Mouse (Mus musculus) forebrain, embryonic 12.5 days (tissue): ENCODE measurements around the gene Kif3a. TPM values are rescaled to one million over a fixed set of nuclear protein-coding genes. Genes with fewer than 3 reads are reported as not detected.
"Not testable (repeated sequence)": the region's sequence is repeated elsewhere in the genome, so short reads cannot be mapped to it uniquely, and the experiment has no call there.

ENCODE experiments used
- ATAC-seq: fragments of 200-750 bp; cut with Nextera tagmentation; 2 replicates; pipeline ENCODE4 v1.8.0; 2017; ENCODE audit warnings: moderate TSS enrichment; ENCODE audit not compliant: low FRiP score
- H3K27ac ChIP-seq: fragments of 300-500 bp; sonication (generic); 2 replicates; pipeline ENCODE4 v1.5.1; 2016; ENCODE audit warnings: mild to moderate bottlenecking
- H3K27me3 ChIP-seq: fragments of 300-500 bp; sonication (generic); 2 replicates; pipeline ENCODE4 v1.6.1; 2016; ENCODE audit warnings: mild to moderate bottlenecking
- H3K36me3 ChIP-seq: fragments of 300-500 bp; sonication (generic); replicated peaks from 2 replicates; pipeline ENCODE4 v1.6.1; 2016; ENCODE audit warnings: mild to moderate bottlenecking
- H3K4me1 ChIP-seq: fragments of 300-500 bp; sonication (generic); 2 replicates; pipeline ENCODE4 v1.6.1; 2016
- H3K4me2 ChIP-seq: fragments of 300-500 bp; sonication (generic); 2 replicates; pipeline ENCODE4 v1.6.1; 2016; ENCODE audit warnings: mild to moderate bottlenecking, moderate library complexity
- H3K4me3 ChIP-seq: fragments of 300-500 bp; sonication (generic); replicated peaks from 2 replicates; pipeline ENCODE4 v1.5.1; 2016; ENCODE audit warnings: mild to moderate bottlenecking
- H3K9ac ChIP-seq: fragments of 300-500 bp; sonication (generic); 2 replicates; pipeline ENCODE4 v1.6.1; 2016; ENCODE audit warnings: mild to moderate bottlenecking
- H3K9me3 ChIP-seq: fragments of 300-500 bp; sonication (generic); 2 replicates; pipeline ENCODE4 v1.6.1; 2016
- WGBS: fragments of 180-500 bp; shearing (Covaris S2); methylation state at CpG from one replicate; pipeline ENCODE4 v1.1.7; 2016; 5-methylcytosine and 5-hydroxymethylcytosine counted together
- polyA plus RNA-seq: library from polyadenylated mRNA; unstranded; fragments of >200 nt; fragmentation: Nextera tagmentation; extraction: Ambion mirVana; gene quantifications from 2 replicates; pipeline ENCODE4 v1.2.1, GENCODE M21; 2016

Kif3a gene
- polyA plus RNA-seq, 1 experiment from 2014 or later = 120 TPM

GRCm38 (mm10) chr11:53548036-53548605 is 19.1 kb upstream of the Kif3a start:
- no peaks in the 10 kb centered on the region for H3K27me3 ChIP-seq
- H3K4me3 ChIP-seq = no peak overlapping the region
- no peaks in the 10 kb centered on the region for H3K36me3 ChIP-seq
- 90% methylated on average over 19 of the region's 19 CpGs for WGBS
- no peak overlapping the region for H3K27ac ChIP-seq
- no peak overlapping the region for H3K9ac ChIP-seq
- no peaks in the 10 kb centered on the region for H3K4me1 ChIP-seq
- H3K9me3 ChIP-seq = no peaks in the 10 kb centered on the region
- ATAC-seq = no peak
- H3K4me2 ChIP-seq = no peak overlapping the region

DNA sequence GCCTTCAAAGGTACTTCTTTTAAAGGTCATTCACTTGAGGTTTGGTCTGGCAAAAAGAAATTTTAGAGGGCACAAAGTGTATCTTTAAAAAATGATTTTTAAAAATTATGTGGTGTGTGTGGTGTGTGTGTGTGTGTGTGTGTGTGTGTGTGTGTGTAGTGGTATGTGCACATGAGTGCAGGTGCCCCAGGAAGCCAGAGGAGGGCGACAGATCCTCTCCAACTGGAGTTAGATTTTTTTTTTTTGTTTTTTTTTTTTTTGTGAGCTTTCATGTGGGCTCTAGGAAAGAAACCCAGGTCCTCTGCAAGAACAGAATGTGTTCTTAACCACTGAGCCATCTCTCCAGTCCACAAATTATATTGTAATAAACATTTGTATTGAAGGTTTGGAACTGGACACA is 16.5 kb upstream of the Kif3a start:
- Histone ChIP-seq H3K36me3 (no peaks in the 10 kb centered on the region), H3K9me3 (no peaks in the 10 kb centered on the region), H3K27ac (no peak overlapping the region), H3K9ac (no peak overlapping the region), H3K4me1 (no peaks in the 10 kb centered on the region), H3K4me2 (no peak overlapping the region), H3K27me3 (no peaks in the 10 kb centered on the region), H3K4me3 (no peak overlapping the region)
- WGBS = 83% methylated on average over 1 of the region's 1 CpGs
- no peak for ATAC-seq

GRCm38 (mm10) chr11:53551754-53552153 is 15.4 kb upstream of the Kif3a start:
- no peak overlapping the region for H3K4me2 ChIP-seq
- no peak overlapping the region for H3K27ac ChIP-seq
- H3K4me1 ChIP-seq = no peaks in the 10 kb centered on the region
- ATAC-seq = no peak
- H3K9me3 ChIP-seq = no peaks in the 10 kb centered on the region
- no peaks in the 10 kb centered on the region for H3K36me3 ChIP-seq
- WGBS = 71% methylated on average over 12 of the region's 12 CpGs
- H3K27me3 ChIP-seq = no peaks in the 10 kb centered on the region
- no peak overlapping the region for H3K9ac ChIP-seq
- no peak overlapping the region for H3K4me3 ChIP-seq

- not testable (repeated sequence) for H3K4me1 ChIP-seq, H3K27me3 ChIP-seq, H3K27ac ChIP-seq, H3K4me2 ChIP-seq, ATAC-seq, H3K9ac ChIP-seq, H3K9me3 ChIP-seq, H3K4me3 ChIP-seq, H3K36me3 ChIP-seq
- WGBS = 96% methylated on average over 14 of the region's 20 CpGs
Observed at GRCm38 (mm10) chr11:53556529-53556928, 10.7 kb upstream of the Kif3a start.

DNA sequence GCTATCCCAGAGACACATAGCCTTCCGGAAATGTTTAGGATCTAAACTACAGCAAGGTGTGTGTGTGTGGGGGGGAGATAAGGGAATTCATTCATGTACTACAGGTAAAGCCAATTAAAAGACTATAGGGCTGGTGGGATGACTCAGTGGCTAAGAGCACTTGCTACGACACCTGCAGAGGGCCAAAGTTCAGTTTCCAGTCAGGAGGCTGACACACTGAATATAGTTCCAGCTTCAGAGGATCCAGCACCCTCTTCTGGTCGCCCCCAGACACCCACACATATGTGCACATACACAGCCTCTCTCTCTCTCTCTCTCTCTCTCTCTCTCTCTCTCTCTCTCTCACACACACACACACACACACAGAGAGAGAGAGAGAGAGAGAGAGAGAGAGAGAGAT is 9.2 kb upstream of the Kif3a start:
- H3K36me3 ChIP-seq, H3K9me3 ChIP-seq, H3K4me2 ChIP-seq, H3K4me3 ChIP-seq, H3K27ac ChIP-seq, ATAC-seq, H3K27me3 ChIP-seq, H3K9ac ChIP-seq, H3K4me1 ChIP-seq: not testable (repeated sequence)
- 94% methylated on average over 2 of the region's 3 CpGs for WGBS

GRCm38 (mm10) chr11:53559980-53560379 is 7.2 kb upstream of the Kif3a start:
- H3K27me3 ChIP-seq, H3K4me1 ChIP-seq, ATAC-seq, H3K4me2 ChIP-seq, H3K36me3 ChIP-seq, H3K4me3 ChIP-seq, H3K9ac ChIP-seq, H3K9me3 ChIP-seq, H3K27ac ChIP-seq: not testable (repeated sequence)
- 92% methylated on average over 1 of the region's 3 CpGs for WGBS

DNA sequence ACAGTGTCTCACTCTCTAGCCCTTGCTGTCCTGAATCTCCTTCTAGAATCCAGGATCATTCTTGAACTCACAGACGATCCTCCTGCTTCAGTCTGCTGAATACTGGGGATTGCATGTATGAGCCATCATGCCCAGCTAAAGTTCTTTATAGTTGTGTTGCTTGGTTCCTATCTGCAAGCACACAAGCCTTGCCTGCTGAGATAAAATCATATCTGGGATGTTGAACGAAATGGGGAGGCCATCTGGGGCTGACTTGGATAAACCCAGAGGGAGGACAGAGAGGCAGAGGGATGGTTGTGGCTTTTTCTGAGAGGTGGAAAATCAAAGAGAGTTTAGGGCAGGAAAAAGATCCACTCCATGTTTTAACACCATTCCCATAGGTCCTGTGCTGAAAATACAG is 5.2 kb upstream of the Kif3a start:
- H3K36me3 ChIP-seq = no peaks in the 10 kb centered on the region
- H3K9ac ChIP-seq = no peak overlapping the region
- ATAC-seq = no peak
- H3K4me2 ChIP-seq = no peak overlapping the region
- H3K4me1 ChIP-seq = peaks cover 4% of the 10 kb centered on the region
- no peak overlapping the region for H3K4me3 ChIP-seq
- H3K27ac ChIP-seq = no peak overlapping the region
- H3K9me3 ChIP-seq = no peaks in the 10 kb centered on the region
- H3K27me3 ChIP-seq = no peaks in the 10 kb centered on the region
- 80% methylated on average over 2 of the region's 2 CpGs for WGBS

DNA sequence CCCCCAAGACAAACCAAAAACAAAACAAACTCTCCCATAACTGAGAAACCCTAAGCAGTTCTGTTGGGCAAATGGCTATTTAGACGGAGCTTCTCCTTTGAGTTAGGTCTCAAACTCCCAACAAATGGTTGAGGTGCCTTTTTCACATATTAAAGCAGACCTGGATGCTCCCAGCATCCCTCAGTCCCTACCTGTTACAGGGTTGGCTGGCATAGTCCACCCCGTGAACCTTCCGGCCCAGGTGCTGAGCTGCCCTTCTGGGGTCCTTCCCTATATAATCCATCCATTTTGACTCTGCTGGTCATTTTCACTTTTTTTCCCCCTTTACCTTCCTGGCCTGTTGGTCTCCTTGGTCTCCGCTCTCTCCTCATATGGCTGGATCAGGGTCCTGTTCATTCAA is 533 bp upstream of the Kif3a start:
- whole genome bisulfite sequencing = 86% methylated on average over 4 of the region's 4 CpGs
- peak overlapping the region; percentile 84 for H3K9ac ChIP-seq

GRCm38 (mm10) chr11:53580562-53580961 is 13.4 kb downstream of the Kif3a start:
- H3K4me2 ChIP-seq = no peak overlapping the region
- no peak overlapping the region for H3K27ac ChIP-seq
- no peak overlapping the region for H3K9ac ChIP-seq
- peaks cover 68% of the 10 kb centered on the region for H3K36me3 ChIP-seq
- WGBS = 95% methylated on average over 3 of the region's 3 CpGs
- no peaks in the 10 kb centered on the region for H3K9me3 ChIP-seq
- H3K4me3 ChIP-seq = no peak overlapping the region
- H3K4me1 ChIP-seq = no peaks in the 10 kb centered on the region
- ATAC-seq = no peak
- H3K27me3 ChIP-seq = no peaks in the 10 kb centered on the region

More for the DNA sequence above, 533 bp upstream of the Kif3a start:
- Histone ChIP-seq H3K27me3 (no peaks in the 10 kb centered on the region), H3K4me2 (peak overlapping the region; percentile 75), H3K9me3 (no peaks in the 10 kb centered on the region), H3K36me3 (peaks cover 14% of the 10 kb centered on the region), H3K27ac (no peak overlapping the region; the same call in 1 of the 2 replicates), H3K4me1 (peaks cover 21% of the 10 kb centered on the region), H3K4me3 (peak overlapping the region; percentile 87)
- peak; percentile 12; the same call in 1 of the 2 replicates for ATAC-seq

DNA sequence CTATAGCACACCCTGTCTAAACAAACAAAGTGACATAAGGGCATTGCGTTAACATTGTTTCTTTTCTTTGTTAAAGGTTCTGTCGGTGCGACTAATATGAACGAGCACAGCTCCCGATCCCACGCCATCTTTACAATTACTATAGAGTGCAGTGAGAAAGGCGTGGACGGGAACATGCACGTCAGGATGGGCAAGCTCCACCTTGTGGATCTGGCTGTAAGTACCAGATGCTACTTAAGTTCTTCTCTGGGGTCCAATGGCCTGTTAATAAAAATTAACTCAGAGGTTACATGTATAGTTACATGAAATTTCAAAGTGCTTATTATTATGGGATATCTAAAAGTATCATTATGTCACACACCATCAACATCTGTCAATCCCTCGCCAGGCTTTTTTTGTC is 16.0 kb downstream of the Kif3a start:
- H3K36me3 ChIP-seq = peaks cover 78% of the 10 kb centered on the region
- no peak overlapping the region for H3K27ac ChIP-seq
- 76% methylated on average over 10 of the region's 10 CpGs for WGBS
- no peaks in the 10 kb centered on the region for H3K4me1 ChIP-seq
- H3K9ac ChIP-seq = no peak overlapping the region
- ATAC-seq = no peak
- no peak overlapping the region for H3K4me2 ChIP-seq
- no peaks in the 10 kb centered on the region for H3K9me3 ChIP-seq
- H3K4me3 ChIP-seq = no peak overlapping the region
- H3K27me3 ChIP-seq = no peaks in the 10 kb centered on the region

DNA sequence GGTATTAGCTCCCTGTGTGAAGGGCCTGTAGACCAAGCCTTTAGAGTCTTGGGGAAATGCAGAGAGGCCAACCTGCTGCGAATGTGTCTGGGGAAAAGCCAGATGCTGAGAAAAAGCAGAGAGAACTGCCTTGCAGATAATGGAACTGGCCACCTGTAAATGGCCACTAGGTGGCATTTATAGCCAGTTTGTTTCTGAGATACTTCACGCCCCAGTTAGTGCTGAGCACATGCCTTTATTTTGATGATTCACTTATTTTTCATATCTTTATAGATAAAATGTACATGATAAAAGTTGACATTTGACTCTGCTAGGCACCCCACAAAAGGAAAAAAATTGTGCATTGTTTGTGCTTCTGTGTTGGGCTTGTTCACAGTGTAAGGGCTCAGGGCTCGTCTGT is 17.7 kb downstream of the Kif3a start:
- H3K9me3 ChIP-seq = no peaks in the 10 kb centered on the region
- no peak overlapping the region for H3K4me2 ChIP-seq
- 68% methylated on average over 3 of the region's 3 CpGs for WGBS
- no peak for ATAC-seq
- H3K4me1 ChIP-seq = no peaks in the 10 kb centered on the region
- H3K9ac ChIP-seq = no peak overlapping the region
- no peaks in the 10 kb centered on the region for H3K27me3 ChIP-seq
- H3K4me3 ChIP-seq = no peak overlapping the region
- H3K27ac ChIP-seq = no peak overlapping the region
- peaks cover 81% of the 10 kb centered on the region for H3K36me3 ChIP-seq

DNA sequence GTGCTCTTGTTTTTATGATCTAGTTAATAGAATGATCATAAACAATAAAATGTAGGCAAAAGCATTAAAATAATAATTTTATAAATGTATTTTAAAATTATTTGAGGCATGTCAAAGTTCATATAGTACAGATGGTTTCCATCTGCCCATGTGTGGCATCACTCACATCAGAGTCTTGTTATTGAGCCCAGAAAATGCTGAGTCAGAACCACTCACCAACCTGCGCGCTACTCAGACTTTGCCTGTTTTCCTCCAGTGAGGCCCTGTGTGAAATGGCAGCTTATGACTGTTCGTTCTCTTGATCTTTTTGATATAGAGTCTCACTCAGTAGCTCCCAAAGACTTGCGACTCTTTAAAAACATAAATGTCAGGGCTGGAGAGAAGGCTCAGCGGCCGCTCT is 18.3 kb downstream of the Kif3a start:
- WGBS = 97% methylated on average over 6 of the region's 6 CpGs

GRCm38 (mm10) chr11:53588279-53588678 is 21.1 kb downstream of the Kif3a start:
- Histone ChIP-seq H3K27ac (no peak overlapping the region), H3K4me2 (no peak overlapping the region), H3K4me3 (no peak overlapping the region), H3K9ac (no peak overlapping the region), H3K27me3 (no peaks in the 10 kb centered on the region), H3K4me1 (no peaks in the 10 kb centered on the region), H3K36me3 (peaks cover 79% of the 10 kb centered on the region), H3K9me3 (no peaks in the 10 kb centered on the region)
- 82% methylated on average over 8 of the region's 8 CpGs for WGBS
- no peak for ATAC-seq

More for the DNA sequence above, 18.3 kb downstream of the Kif3a start:
- peaks cover 76% of the 10 kb centered on the region for H3K36me3 ChIP-seq
- no peak overlapping the region for H3K9ac ChIP-seq
- H3K4me3 ChIP-seq = no peak overlapping the region
- H3K9me3 ChIP-seq = no peaks in the 10 kb centered on the region
- ATAC-seq = no peak
- no peaks in the 10 kb centered on the region for H3K27me3 ChIP-seq
- no peak overlapping the region for H3K27ac ChIP-seq
- no peaks in the 10 kb centered on the region for H3K4me1 ChIP-seq
- H3K4me2 ChIP-seq = no peak overlapping the region
